Mouse (Mus musculus) C2C12 (cell line): ENCODE results near the gene Fbln2.

Source experiments
- CEBPB ChIP-seq: IDR thresholded peaks from one replicate; pipeline ENCODE4 v1.6.1; 2011; ENCODE audit warnings: low read depth, mild to moderate bottlenecking, control low read depth, moderate library complexity
- CTCF ChIP-seq: IDR thresholded peaks from one replicate; pipeline ENCODE4 v1.5.1; 2011; ENCODE audit not compliant: control insufficient read depth, insufficient read depth, insufficient read length
- MYOD1 ChIP-seq: IDR thresholded peaks from one replicate; pipeline ENCODE4 v1.6.1; 2011; ENCODE audit warnings: low read depth; ENCODE audit not compliant: control insufficient read depth, insufficient read length

- TF ChIP-seq CTCF (no peak), MYOD1 (no peak), CEBPB (no peak)
Observed at GRCm38 (mm10) chr6:91278302-91278701, 66.0 kb downstream of the Fbln2 start.
